Mouse (Mus musculus): Measurements from ENCODE around the gene Has3.

DNA sequence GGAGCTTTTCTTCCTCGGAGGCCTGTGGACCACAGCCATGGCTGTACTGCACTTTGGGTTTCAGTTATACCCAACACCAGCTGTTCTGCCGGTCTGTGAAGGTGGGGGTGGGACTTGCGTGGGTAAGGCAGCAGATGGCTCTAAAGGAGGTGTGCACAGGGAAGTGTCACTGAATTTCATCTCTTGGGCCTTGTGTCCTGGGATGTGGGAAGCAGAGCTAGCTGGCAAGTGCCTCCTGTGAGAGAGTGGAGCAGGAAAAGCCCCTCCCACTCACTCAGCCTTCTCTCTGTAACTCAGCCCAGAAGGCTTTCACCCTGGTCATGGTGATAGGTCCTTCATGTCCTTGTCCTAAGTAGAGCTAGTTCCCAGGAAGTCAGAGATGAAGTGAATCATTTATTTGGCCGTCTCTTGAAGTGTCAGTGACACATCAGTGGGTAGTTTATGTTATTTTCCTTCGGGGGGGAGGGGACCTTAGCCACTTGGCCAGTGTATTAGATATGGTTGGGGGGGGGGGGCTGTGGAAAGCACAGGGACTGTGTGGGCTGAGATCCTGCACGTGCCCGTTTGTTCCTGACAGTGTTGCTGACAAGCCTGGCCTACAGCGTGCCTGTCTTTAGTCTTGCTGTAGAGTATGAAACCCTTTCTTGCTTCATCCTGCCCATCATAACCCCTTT is 49.8 kb downstream of the Has3 start:
- TF ChIP-seq ZNF384 (IDR thresholded peaks at IDR 0.05; ENCODE audit: low read depth, low read length), result no peak
- no peak for TF ChIP-seq CHD2 (IDR thresholded peaks at IDR 0.05; ENCODE audit: low read depth, low read length)
- no peak for TF ChIP-seq MAFK (IDR thresholded peaks at IDR 0.05; ENCODE audit: insufficient read depth, low read depth, low read length)
- no peak for TF ChIP-seq ZC3H11A (IDR thresholded peaks at IDR 0.05; ENCODE audit: borderline replicate concordance, low read depth, low read length)

Data from ES-E14 (cell line).